Mouse (Mus musculus) adrenal gland, postnatal 4 days (tissue): ENCODE measurements around the gene Slc30a7. TPM values are rescaled to one million over a fixed set of nuclear protein-coding genes. Genes with fewer than 3 reads are reported as not detected.

Experiments
- DNase-seq, 2 experiments: peaks; one replicate each; pipeline ENCODE4 v3.0.0; 2021 to 2022; ENCODE audit warnings: low spot score in 2 of 2, mixed read lengths in 2 of 2
- long read RNA-seq, 2 experiments: library from polyadenylated mRNA; stranded (forward); transcript quantifications; one replicate each; pipeline ENCODE4 v2.0.0; 2021
- total RNA-seq, 2 experiments: library from RNA; stranded (reverse); gene quantifications; 2 replicates each; pipeline ENCODE4 v1.2.3; 2021

Gene Slc30a7
- 10 to 100 TPM; 43.9 to 48.0 TPM for total RNA-seq
- long read RNA-seq, experiment 1, full-length matches to known transcripts = 15 of 18 reads
- long read RNA-seq, experiment 1, partial matches to known transcripts = 0 of 18 reads
- long read RNA-seq, experiment 1, other reads (novel, unspliced or antisense) = 3 of 18 reads
- long read RNA-seq, experiment 2, full-length matches to known transcripts = 14 of 17 reads
- long read RNA-seq, experiment 2, partial matches to known transcripts = 0 of 17 reads
- long read RNA-seq, experiment 2, other reads (novel, unspliced or antisense) = 3 of 17 reads

DNA sequence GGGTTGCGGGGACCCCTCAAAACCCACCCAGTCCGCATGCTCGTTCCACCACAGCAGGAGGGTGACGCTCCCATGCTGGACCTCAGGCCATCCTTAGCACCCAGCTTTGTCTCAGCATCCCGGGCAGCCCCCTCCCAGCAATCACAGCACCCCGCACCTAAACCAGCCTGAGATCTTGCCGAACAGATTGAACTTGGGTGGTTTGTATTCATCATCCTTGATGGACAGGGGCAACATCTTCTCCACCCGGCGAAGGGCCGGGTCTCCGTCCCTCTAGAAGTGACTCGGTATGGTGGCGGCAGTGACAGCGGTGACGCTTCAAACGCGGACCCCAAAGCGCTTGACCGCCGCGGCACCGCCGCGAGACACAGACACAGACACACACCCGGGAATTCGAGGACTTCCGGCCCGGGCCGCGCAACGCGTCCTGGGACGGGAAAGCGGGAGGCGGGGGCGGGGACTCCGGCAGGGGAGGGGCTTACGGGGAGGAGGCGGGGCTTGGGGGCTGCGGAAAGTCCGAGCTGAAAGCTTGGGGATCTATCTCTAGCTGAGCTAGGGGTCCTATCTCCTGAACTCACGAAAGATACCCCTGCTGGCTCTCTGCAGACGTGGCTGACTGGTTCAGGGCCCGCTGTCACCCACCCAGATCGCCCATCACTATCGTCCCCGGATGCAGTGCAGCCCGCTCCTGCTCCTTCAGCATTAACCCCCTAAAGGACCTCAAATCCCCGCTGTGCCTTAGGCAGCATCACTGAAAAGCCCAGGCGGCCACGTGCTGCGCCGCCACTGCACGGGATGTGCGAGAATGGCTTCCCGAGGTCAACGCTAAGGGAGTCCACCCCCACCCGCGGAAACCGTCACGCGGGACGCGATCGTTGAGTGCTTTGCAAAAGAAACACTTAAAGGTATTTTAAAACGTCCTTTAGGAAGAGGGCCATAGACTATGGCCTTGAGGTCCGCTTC lies at the start of gene Slc30a7, which contains the start of gene Extl2:
Gene Slc30a7 (minus strand): TSS at position 429 of the 963 bp plus-strand sequence.
Gene Extl2 (plus strand): TSS at position 485 of the 963 bp plus-strand sequence.
- peak; percentile 81 to 82 for DNase-seq

DNA sequence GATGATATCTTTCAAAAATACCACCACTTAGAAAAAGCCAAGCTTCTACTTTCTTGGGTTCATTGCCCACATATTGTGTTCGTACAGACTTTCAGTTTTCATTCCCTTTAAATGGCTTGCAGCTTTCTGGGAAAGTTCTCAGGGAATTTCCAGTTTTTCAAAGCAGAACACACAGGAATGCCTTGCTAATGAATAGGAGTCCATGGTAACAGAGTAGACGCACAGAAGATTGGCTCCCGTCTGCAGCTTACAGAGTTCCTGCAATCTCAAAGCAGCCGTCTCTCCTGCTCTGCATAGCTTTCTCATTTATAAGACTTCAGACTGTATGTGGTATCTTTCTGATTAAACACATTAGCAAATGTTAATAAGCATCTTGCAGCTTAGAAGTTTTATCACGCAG lies 39.8 kb upstream of the Slc30a7 start:
- DNase-seq = no peak

DNA sequence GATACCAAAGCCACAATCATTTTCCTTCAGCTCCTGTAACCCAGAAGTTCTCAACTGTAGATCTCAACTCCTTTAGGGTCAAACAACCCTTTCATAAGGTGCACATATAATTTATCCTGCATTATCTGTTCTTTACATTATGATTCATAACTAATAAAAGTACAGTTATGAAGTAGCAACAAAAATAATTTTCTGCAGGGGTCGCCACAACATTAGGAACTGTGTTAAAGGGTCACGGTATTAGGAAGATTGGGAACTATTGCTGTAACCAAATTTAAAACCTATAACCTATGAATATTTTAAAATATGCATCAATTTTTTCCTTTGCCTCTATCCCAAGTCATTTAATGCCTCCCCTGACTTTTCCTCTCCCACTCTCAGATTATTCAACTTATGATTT lies 38.8 kb upstream of the Slc30a7 start:
- no peak for DNase-seq

DNA sequence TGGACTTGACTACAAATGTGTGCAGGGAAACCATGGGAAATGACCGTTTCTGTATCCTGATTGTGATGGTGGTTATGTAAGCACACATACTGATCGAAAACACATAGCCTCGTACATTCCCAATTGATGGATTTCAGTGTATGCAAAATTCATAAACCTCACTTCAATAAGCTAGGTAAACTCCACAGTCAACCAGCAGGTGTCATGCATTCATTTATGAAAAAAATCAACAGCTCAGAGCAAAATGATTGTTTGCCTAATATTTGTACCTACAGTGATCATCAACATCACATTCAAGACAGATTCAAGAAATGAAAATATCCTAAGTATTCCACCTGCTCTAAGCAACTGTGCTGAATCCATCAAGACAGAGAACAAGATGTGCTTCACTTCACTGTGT lies 33.6 kb upstream of the Slc30a7 start:
- DNase-seq = no peak

DNA sequence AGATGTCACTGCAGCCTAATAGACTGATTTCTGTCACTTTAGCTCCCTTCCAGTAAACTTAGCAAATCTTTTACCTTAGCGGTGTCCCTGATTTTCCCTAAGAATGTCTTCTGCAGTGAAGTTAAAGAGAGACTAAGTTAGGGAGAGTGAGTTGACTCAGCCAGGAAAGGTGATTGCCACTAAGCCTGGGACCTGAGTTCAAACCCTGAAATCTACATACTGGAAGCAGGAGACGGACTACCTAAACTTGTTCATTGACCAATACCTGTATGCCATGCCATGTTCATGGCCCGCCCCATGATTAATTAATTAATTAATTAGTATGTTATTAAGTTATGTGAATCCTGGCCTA lies 26.6 kb upstream of the Slc30a7 start:
- DNase-seq = no peak

DNA sequence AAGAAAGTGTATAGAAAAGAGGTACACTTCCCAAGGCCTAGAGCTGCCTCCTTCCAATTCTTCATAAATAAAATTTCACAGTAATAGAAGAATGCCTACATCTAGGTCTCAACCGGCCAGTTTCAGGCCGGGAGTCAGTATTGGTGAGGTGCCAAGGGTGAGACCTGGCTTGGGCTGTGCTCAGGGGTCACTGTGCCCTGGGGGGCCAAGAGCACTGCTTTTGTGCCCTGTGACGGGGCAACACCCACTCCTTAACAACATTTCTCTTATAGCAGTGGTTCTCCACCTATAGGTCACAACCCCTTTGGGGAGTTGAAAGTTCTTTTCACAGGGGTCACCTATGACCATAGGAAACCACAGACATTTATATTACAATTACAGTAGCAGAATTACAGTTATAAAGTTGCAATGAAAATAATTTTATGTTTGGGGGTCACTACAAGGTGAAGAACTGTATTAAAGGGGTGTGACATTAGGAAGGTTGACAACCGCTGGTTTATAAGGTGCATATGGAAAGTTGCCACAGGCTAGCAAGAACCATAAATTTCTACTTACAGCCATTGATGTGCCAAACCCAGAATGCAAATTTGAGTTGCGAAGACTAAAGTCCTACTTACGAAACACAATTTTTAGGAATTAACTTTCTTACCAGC lies 26.1 kb upstream of the Slc30a7 start:
- no peak for DNase-seq

DNA sequence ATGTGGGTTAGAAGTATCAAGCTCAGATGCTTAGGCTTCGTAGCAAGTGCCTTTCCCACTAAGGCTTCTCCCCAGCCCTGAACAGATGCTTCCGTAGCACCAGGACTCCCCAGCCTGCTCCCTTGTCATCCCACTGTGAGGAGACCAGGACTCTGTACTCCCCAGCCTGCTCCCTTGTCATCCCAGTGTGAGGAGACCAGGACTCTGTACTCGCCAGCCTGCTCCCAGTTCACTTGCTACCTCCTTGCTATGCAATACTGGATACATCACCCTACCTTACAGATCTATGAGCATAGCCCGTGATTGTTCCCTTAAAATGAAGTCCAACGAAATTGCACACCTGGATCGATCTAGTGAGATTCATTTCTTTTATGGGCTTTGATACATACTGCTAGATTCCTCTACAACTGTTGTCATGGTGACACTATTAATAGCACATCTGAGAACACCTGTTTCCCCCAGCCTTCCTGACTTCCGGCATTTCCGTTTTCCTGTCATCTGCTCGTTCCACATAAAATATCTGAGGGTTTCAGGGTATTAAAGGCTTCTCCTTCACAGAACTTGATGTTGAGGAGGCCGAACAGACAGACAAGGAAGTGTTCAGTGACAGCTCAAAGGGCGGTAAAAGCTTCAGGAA lies 23.1 kb upstream of the Slc30a7 start:
- no peak for DNase-seq

DNA sequence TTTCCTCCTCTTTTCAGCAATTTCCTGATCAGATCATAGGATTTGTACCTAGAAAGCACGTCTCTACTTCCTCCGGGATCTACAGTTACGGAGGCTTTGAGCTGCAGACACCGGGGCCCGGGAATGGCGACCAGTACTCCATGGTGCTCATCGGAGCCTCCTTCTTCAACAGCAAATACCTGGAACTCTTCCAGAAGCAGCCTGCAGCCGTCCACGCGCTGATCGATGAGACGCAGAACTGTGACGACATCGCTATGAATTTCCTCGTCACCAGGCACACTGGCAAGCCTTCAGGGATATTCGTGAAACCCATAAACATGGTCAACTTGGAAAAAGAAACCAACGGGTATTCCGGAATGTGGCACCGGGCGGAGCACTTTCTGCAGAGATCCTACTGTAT lies 19.8 kb upstream of the Slc30a7 start:
- no peak for DNase-seq

DNA sequence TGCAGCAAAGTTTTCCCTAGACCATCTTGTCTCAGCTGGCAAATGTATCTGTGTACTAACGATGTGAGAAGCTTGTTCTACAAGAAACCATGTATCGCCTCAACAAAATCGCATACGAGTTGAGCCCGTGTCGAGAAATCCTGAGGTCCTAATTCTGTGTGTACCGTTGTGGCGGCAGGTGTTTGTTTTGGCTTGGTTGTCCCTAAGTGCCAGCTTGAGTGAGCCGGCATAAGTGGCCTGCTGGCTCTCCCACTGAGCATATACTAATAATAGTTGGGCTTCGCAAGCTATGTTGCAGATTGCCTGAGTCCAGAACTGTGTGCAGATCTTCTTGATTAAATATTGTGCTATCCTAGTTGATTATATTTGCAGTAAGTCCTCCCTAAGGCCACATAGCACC lies 18.5 kb upstream of the Slc30a7 start:
- no peak for DNase-seq

DNA sequence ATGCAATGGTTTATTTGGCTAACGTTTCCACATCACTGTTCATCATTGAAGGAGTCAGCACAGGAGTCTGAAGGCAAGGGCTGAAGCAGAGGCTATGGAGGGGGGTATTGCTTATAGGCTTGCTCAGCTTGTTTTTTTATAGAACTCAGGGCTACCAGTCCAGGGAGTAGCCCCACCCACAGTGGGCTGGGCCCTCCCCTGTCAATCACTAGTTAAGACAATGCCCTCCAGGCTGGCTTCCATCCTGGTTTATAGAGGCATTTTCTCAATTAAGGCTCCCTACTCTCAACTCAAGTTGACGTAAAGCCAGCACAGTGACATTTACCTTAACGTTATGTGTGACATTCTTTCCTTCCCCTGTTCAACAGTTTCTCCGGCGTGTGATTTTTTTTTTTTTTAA lies 17.5 kb upstream of the Slc30a7 start:
- DNase-seq = no peak

DNA sequence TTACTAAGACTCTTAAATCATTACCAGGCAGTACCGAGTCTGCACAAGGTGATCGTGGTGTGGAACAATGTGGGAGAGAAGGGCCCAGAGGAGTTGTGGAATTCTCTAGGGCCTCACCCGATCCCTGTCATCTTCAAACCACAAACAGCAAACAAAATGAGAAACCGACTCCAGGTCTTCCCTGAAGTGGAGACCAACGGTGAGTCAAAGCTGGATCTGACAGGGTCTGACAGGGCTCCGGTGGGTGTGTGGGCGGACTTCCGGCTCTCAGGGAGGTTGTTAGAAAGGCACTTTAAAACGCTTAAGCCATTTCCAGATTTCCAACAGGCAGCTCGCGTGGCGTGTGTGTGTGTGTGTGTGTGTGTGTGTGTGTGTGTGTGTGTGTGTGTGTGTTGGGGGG lies 17.0 kb upstream of the Slc30a7 start:
- DNase-seq = no peak

DNA sequence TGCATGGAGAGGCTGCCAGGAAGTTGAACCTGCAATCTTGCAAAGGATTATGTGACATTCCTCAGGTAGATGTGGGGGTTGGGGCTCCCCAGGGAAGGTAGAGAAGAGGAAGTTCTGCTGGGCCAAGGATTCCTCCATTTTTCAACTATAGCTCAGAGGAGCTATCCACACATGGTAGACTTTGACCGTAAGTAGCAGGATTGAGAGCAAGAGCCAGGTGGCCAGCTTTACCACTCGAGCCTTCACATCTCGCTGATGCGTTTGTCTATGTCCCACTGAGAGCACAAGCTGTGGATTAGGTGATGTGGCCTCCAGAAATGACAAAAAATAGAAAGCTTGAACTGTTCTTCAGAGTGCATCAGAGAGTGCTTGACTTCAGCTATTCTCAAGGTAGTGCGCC lies 11.9 kb upstream of the Slc30a7 start:
- DNase-seq = no peak

DNA sequence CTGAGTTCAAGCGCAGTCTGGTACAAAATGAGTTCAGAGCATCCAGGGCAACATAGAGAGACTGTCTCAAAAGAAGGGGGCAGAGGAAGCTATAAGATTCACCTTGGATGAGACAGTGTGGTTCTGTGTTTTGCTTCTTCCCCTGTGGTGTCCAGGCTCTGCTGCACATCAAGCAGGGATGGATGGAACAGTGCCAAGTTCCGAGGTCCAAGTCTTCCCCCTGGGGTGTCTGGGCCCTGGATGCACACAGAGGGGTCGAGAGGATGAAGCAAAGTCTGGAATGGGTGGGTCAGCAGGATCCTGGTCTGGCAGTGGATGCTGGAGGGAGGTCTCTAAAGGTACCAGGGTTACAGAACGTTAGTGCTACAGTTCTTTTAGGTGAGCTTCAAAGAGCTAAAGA lies 11.4 kb upstream of the Slc30a7 start:
- DNase-seq = no peak

DNA sequence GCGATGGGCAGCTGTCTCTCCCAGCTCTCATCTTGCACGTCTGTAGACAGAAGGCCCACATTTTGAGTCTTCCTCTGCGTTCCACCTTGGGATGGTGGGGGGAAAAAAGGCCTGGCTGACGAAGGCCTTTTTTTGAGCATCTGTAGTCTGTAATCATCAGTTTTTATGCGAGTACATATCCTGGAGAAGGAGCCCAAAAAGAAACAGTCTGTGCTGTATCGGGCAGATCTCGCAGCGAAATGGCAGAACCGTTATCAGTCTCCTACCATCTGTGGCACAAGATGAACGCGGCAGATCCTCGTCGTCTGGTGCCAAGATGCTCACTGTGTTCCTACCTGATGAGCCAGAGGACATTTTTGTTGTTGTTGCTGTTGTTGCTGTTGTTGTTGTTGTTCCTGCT lies 8.9 kb upstream of the Slc30a7 start:
- DNase-seq = no peak

DNA sequence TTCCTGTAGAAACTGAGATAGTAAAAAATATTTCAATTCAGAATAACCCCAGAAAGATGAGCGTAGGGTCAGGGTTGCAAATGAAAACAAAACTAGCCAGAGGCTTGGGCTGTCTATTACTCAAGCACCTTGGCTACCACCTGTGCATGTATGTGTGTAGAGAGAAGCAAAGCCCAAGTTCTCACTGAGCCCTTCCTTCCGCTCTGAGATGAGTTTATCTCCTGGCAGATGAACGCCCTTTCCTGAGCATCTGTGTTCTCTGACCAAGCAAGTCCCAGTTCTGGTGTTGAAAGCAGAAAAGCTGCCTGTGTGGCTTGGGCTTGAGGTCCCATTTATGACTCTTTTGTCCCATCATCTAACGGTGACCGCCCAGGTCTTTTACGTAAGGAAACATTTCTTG lies 7.7 kb upstream of the Slc30a7 start:
- DNase-seq = no peak

DNA sequence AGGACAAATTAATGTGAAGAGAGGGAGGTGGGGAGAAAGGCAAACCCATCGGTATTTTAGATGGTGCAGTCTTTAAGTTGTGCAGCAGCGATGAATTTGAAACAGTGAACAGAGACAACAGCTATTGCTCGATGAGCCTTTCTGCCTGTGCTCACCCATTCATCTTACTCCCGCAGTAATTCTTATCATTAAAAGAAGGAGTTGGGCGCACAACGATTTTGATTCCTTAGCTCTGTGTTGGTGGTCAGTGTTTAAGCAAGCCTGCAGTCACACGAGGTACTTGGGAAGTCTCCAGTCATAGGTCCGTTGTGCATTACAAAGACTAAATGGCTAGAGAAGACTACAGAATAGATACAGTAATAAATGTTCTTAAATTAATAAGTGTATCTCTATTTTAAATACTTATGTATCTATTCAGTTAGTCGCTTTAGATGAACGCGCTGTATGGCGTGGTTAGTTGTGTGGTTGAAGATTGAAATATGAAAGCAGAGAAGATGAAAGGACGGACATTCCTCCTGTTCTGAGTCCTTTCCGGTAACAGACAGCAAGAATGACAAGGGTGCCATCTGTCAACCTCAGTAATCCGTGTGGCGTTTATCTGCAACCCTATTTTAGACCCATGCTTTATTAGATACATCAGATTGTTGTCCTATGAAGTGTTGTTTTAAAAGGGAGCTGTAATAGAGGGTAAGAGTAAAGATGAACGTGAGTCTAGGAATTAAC lies 2.6 kb upstream of the Slc30a7 start:
- no peak for DNase-seq

DNA sequence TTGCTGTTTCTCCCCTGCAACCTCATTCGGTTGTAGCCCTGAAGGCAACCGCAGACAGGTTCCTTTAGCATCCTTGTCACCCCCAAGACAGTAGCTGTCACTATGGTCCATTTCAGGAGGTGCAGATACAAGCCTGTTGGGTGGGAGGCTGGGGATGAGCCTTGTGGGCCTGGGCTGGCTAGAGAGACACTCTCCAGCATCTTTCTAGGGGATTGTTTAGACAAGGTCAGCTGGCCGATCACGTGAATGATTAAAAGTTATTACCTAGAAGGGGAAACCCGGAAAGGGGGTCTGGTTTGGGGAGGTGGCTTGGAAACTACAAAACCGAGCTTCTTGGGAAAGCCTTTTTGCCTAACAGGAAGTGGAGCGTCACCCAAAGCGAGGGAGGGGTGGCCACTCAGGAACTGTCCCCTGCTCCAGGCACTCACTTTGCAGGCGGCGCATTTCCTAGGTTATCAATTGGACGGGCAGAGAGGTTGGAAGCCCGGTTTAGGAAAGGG lies 785 bp upstream of the Slc30a7 start:
- DNase-seq = peak; percentile 36 to 60

DNA sequence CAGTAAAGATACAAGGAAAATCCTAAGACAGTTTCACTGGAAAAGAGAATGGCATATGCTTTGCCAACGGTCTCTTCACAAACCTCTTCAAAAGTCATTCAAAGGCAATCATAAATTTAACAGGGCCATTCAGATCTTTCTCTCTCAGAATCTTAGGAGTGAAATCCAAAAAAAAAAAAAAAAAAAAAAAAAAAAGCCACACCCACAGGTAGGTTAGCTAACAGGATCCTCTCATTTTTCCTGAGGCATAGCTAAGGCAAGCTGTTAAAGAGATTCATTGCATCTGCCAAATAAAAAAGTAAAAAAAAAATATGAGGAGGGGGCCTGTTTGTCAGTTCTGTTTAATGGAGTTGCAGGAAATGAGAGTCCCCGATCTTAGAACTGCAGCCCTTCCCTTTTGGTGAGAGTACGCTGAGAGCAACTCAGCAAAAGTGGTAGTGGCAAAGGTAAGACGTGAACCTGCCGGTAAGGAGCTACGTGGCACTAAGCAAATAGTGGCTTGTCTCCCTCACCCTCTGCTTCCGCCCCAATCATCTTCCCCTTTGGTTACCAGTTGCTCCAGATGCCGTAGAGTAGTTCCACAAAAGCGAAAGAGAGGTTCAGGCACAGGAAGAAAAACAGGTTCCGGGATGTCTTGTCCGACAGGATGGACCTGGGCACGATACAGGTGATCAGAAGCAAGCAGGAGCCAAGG lies 775 bp downstream of the Slc30a7 start:
- no peak for DNase-seq

DNA sequence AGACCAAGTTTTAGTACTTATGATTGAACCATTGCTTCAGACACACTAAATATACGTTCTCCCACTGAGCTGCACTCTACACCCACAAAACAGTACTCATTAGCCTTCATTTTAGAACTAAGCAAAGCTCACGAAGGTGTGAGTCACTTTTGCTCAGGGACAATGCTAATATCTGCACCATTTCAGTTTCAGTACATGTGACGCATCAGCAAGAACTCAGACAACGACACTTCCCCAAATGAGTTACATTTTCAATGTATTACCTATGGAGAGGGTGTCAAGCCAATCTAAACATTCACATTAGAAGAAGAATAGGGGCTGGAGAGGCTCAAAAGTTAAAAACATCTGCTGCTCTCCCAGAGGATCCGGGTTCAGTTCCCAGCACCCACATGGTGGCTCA lies 10.3 kb downstream of the Slc30a7 start:
- no peak for DNase-seq

DNA sequence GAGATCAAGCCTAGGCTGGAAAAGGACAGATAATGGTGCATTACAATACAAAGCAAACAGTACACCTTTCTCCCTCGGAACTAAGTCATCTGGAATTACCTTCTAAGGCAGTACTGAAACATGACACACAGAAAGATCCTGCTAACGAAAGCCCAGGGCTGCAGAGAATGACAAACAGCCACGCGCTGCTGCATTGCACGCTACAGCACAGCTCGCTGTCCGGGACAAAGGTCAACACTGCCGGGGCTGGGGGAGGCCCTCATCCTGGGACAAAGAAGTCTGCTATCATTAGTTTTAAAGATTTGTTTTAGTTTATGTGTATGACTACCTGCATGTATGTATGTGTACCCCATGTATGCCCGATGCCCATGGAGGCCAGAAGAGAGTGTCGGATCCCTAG lies 14.2 kb downstream of the Slc30a7 start:
- DNase-seq = no peak
